Mouse (Mus musculus) stomach, postnatal 0 days (tissue): ENCODE data around the gene Prkab2.

Experiments
- CTCF ChIP-seq: IDR thresholded peaks from 2 replicates; pipeline ENCODE4 v1.5.1; 2016; ENCODE audit warnings: antibody characterized with exemption, low read depth, mild to moderate bottlenecking, moderate library complexity
- EP300 ChIP-seq: optimal IDR thresholded peaks from 2 replicates; pipeline ENCODE3; 2016; ENCODE audit warnings: antibody characterized with exemption

DNA sequence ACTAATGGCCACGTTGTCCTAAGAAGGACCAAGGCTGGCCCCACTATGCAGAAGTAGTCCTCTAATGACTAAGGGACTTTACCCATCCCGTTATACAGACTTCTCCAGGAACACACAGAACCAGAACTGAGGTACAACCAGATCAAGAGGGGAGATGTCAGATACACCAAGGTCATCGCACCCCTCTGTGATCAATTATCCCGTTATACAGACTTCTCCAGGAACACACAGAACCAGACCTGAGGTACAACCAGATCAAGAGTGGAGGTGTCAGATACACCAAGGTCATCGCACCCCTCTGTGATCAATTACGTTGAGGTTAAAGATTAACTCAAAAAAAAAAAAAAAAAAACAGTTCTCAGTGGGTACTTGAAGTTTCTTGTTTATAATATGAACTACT, 47.0 kb upstream of the Prkab2 start:
- TF ChIP-seq EP300 (no peak), CTCF (no peak)
